Mouse (Mus musculus): ENCODE measurements around the gene Cd5.
A peak's percentile ranks its signal among the peaks of the same experiment; 100 is the strongest.

The Cd5 gene

DNA sequence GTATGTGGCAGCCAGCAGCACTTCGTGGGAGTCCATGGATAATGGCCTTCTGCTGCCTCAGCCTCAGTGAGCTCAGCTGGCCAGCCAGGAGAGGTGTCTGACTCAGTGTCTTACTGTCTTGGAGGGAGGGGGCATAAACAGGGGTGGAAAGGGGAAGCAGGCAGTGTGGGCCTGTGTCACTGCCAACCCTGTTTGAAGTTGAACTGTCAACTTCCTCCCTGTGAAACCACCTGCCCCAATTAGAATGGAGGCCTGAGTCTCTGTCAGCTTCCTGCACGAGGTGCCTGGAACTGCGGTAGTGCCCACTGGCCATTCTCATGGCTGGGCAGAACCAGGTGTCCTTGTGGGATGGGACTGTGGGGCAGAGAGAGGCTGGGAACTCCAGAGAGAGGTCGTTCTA, at the start of gene Cd5:
Cd5 (minus strand) TSS at position 192 of the 400 bp plus-strand sequence.
- DNase-seq (ENCODE audit: low read depth, low spot score): no peak

- no peak for DNase-seq (ENCODE audit: low read depth, low spot score)
Observed at GRCm38 (mm10) chr19:10788242-10788641, 49.4 kb upstream of the Cd5 start.

DNA sequence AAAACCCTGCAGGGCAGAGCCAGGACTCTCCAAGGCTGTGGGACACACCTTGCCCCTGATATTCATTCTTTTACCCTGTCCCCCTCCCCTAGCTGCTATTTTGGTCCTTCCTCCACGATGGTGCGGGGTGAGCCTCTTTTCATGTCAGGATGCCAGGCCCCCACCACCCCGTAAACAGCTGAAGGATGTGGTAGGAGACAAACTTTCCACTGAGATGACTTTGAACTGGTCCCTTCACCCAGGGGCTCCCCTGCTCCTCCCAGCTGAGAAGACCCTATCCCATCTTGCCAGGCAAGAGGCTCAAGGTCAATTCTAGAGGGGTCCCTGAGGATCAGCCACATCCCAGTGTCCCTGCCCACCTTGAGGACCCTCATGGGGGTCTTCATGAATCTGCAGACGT, 48.6 kb upstream of the Cd5 start:
- DNase-seq (ENCODE audit: low read depth, low spot score): no peak

- DNase-seq (ENCODE audit: low read depth, low spot score): peak; percentile 87
Observed at GRCm38 (mm10) chr19:10786753-10787152, 48.0 kb upstream of the Cd5 start.

DNA sequence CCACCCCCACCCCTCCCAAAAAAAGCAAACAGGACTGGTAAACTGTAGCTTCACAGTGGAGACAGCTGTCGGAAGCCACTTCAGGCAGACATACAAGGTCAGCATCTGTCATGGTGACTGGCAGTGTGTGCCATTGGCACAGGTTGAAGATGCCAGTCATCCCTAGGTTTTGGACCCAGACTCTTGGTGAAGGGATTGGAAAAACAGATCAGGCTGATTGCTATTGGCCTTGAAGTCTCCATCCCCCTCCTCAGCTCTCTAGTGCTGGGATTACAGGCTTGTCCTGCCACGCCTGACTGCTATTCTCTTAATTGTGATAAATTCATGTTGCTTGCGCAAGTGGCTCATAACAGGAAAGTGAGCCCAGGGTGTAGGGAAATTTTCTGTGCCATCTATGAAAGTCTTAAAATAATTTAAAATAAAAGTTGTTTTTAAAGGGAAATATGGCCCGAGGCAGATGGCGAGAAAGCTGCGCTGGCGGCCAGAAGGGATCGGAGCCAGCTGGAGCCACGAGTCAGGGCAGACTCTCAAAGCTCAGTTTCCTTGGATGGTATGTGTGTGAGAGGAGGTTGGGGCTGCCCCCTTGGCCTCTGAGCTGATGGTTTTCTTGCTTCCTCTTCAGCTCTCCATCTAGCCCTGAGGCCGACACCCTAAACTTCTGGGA, 46.1 kb upstream of the Cd5 start:
- no peak for DNase-seq (ENCODE audit: low read depth, low spot score)

DNA sequence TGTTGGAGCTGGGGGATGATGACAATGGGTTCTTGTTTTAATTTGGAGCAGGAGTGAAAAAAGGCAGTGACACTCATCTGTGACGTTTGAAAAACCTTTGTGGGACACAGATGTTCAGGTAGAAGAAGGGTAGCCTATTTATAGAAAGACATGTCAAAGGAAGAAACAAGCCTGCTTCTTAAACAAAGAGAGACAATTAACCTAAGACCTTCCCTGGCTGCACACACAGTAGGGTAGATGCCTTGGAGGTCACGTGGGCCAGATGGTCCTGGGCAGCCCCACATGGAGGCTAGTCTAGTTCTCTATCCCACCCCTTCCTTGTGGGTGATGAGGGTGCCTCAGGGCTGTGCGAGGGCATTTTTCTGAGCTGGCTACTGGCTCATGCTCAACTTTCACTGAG, 45.3 kb upstream of the Cd5 start:
- DNase-seq (ENCODE audit: low read depth, low spot score): no peak

DNA sequence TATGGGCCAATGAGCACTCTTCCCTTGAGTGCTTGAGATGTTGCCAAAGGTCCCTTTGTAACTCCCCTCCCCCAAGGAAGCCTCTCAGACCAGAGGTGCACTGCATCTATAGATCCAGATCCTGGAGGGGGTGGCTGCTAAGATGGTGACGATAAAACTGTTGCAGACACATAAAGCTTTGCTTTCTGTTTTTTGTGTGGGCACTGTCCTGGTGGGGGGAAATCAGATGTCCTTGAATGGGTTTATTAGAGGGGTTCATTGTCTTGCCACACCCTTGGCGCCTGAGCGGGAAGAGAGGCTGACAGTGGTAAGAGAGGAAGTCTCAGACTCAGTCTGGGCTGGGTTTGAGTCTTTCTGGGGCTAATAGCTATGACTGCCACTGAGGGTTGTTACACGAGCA, 44.4 kb upstream of the Cd5 start:
- DNase-seq (ENCODE audit: low read depth, low spot score): no peak

DNA sequence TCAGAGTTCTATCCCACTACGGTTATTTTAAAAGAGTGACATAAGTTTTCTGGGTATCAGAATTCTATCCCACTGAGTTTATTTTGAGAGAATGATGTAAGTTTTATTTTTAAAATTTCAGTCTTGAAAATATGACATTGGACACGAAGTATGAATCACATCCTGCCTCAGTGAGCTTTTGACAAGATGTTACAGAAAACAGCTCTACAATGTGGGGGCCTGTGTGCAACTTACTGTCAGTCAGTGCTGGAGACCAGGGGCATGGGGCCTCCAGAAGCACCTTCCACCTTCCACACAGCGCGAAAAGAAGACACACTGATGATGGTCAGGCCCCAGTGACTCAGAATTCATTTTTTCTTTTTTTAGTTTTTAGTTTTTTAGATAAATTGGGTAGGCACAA, 42.8 kb upstream of the Cd5 start:
- no peak for DNase-seq (ENCODE audit: low read depth, low spot score)

GRCm38 (mm10) chr19:10776906-10777305, 38.1 kb upstream of the Cd5 start:
- no peak for DNase-seq (ENCODE audit: low read depth, low spot score)

GRCm38 (mm10) chr19:10774141-10774540, 35.3 kb upstream of the Cd5 start:
- no peak for DNase-seq (ENCODE audit: low read depth, low spot score)

GRCm38 (mm10) chr19:10773384-10773783, 34.6 kb upstream of the Cd5 start:
- no peak for DNase-seq (ENCODE audit: low read depth, low spot score)

DNA sequence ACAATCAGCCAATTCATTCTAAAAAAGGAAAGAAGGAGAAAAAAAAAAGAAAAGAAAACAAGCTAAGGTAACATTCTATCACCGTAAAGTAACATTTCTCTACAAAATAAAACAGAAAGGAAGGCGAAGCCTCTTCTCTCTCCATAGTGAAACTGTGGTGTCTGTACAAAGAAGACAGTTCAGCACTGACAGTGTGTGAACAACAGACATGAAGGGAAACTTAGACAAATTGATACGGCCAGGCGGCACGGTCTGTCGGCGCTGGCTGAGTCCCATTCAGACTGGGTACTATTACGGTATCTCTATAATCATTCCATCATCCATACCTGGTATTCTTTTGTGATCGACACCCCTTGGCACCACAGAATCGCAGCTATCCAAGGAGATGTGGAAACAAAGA, 34.1 kb upstream of the Cd5 start:
- DNase-seq (ENCODE audit: low read depth, low spot score): no peak

- no peak for DNase-seq (ENCODE audit: low read depth, low spot score)
Observed at GRCm38 (mm10) chr19:10771995-10772394, 33.2 kb upstream of the Cd5 start.

DNA sequence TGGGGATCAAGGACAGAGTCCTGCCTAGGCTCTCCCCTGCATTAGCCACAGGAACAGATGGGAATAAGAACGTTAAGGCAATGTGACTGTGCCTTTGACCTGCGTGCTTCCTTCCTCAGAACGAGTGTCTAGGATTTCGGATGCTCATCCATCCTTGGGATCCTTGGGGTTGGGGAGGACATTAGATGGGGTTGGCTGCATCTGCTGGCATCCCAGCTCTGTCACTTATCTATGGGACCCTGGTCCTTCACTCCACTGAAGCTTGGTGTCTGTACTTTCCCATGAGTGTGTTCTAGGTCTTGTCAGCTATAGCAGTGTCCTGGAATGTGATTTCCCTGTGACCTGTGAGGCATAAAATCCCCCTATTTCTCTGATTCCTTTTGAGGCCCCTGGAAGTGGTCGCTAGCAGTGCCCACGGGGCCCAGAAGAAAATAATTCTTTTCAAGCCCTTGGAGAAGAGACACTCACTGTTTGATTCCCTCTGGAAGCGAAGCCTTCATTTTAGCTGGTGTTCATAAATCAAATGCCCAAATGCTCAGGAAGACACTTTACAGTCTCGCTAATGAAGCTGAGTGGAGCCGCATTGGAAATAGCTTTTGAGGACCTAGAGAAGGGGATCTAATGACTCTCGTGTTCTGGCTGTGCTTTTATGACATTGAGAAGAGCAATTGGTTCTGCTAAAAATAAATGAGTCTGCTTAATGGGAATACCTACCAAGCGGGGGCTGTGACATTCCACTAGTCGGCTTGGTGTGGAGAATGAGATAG, 30.8 kb upstream of the Cd5 start:
- no peak for DNase-seq (ENCODE audit: low read depth, low spot score)

- no peak for DNase-seq (ENCODE audit: low read depth, low spot score)
Observed at GRCm38 (mm10) chr19:10768694-10769428, 30.1 kb upstream of the Cd5 start.

GRCm38 (mm10) chr19:10767631-10768030, 28.8 kb upstream of the Cd5 start:
- DNase-seq (ENCODE audit: low read depth, low spot score): no peak

- no peak for DNase-seq (ENCODE audit: low read depth, low spot score)
Observed at GRCm38 (mm10) chr19:10763381-10764031, 24.7 kb upstream of the Cd5 start.

- no peak for DNase-seq (ENCODE audit: low read depth, low spot score)
Observed at GRCm38 (mm10) chr19:10762468-10762867, 23.7 kb upstream of the Cd5 start.

- no peak for DNase-seq (ENCODE audit: low read depth, low spot score)
Observed at GRCm38 (mm10) chr19:10761794-10762415, 23.1 kb upstream of the Cd5 start.

DNA sequence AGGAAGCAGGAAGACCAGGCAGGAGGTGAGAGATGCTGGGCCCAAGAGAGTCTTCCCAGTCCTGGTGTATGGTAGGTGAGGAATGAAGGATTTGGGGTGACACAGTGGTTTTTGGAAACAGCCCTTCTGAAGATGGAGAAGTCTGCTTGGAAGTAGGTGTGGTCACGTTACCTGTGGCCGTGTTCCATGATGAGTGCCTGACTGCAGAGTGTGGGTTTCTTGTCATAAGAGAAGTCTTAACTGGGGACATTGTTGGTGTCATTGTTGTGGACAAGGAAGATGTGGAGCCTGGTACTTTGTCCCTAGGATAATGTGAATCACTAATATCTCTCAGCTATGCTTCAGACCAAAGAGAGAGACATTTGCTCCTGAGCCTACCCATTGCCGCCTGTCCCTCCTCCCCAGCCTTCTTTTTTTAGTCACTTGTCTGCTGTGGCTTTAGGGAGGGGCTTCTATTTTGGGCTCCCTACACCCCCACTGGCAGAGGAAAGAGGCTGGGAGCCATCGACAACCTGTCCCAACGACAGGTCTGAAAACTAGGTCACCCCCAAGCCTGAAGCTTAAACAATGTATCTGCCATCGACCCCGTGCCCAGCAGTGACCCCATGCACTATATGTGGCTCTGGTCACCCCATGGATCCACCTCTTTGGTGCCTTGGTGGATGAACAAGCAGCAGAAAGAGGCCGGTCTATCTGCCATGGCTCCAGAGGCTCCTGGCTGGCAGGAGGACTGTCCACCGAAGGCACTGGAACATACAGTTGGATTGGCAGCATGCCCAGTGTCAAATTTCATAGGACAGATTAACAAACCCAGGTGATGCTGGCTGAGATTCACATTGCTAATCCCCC, 21.4 kb upstream of the Cd5 start:
- peak; percentile 88 for DNase-seq (ENCODE audit: low read depth, low spot score)

DNA sequence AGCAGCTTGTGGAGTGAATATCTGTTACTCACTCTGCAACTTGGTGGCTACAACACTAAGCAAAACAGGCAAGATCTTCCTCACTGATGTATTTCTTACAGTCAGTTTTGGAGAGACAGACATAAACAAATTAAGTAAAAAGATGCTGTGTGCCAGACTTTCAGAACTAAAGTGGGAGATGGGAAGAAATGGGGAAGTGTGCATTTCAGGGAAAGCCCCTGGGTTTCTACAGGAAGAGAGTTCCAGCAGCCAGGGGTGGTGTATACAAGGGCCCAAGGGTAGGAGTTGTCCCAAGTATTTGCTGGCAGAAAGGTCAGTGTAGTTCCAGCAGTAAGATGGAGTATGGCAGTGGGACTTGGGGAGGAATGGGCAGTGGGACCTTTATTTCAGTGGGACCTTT, 20.7 kb upstream of the Cd5 start:
- DNase-seq (ENCODE audit: low read depth, low spot score): no peak

Measured in skeletal muscle tissue, adult 2 months (tissue).